Mouse (Mus musculus) heart, embryonic 13.5 days (tissue): ENCODE measurements around the gene Fstl4. TPM values are rescaled to one million over a fixed set of nuclear protein-coding genes. Genes with fewer than 3 reads are reported as not detected.
A peak's percentile ranks its signal among the peaks of the same experiment; 100 is the strongest.

Experiments
- ATAC-seq: fragments of 200-750 bp; cut with Nextera tagmentation; 2 replicates; pipeline ENCODE4 v1.8.0; 2017; ENCODE audit warnings: moderate TSS enrichment; ENCODE audit not compliant: insufficient number of reproducible peaks, low FRiP score, low TSS enrichment; ENCODE audit errors: extremely low read depth
- H3K27ac ChIP-seq: fragments of 300-500 bp; sonication (generic); replicated peaks from 2 replicates; pipeline ENCODE4 v1.5.1; 2015; ENCODE audit warnings: moderate library complexity, mild to moderate bottlenecking, inconsistent platforms
- H3K27me3 ChIP-seq: fragments of 300-500 bp; sonication (generic); replicated peaks from 2 replicates; pipeline ENCODE4 v1.6.1; 2015; ENCODE audit warnings: mild to moderate bottlenecking, inconsistent platforms
- H3K36me3 ChIP-seq: fragments of 300-500 bp; sonication (generic); 2 replicates; pipeline ENCODE4 v1.6.1; 2015; ENCODE audit warnings: mild to moderate bottlenecking, inconsistent platforms
- H3K4me1 ChIP-seq: fragments of 300-500 bp; sonication (generic); 2 replicates; pipeline ENCODE4 v1.6.1; 2015; ENCODE audit warnings: inconsistent platforms
- H3K4me2 ChIP-seq: fragments of 300-500 bp; sonication (generic); 2 replicates; pipeline ENCODE4 v1.6.1; 2015; ENCODE audit warnings: inconsistent platforms, mild to moderate bottlenecking, moderate library complexity
- H3K4me3 ChIP-seq: fragments of 300-500 bp; sonication (generic); 2 replicates; pipeline ENCODE4 v1.5.1; 2015; ENCODE audit warnings: moderate library complexity, mild to moderate bottlenecking, inconsistent platforms
- H3K9ac ChIP-seq: fragments of 300-500 bp; sonication (generic); 2 replicates; pipeline ENCODE4 v1.6.1; 2015; ENCODE audit warnings: inconsistent platforms, mild to moderate bottlenecking, moderate library complexity
- H3K9me3 ChIP-seq: fragments of 300-500 bp; sonication (generic); 2 replicates; pipeline ENCODE4 v1.6.1; 2016; ENCODE audit warnings: inconsistent platforms
- WGBS: fragments of 180-500 bp; shearing (Covaris S2); methylation state at CpG from one replicate; pipeline ENCODE4 v1.1.7; 2015; ENCODE audit warnings: mixed read lengths; 5-methylcytosine and 5-hydroxymethylcytosine counted together
- polyA plus RNA-seq: library from polyadenylated mRNA; unstranded; fragments of >200 nt; fragmentation: Nextera tagmentation; extraction: Ambion mirVana; gene quantifications from 2 replicates; pipeline ENCODE4 v1.2.1, GENCODE M21; 2015

The Fstl4 gene
- polyA plus RNA-seq, 1 experiment from 2014 or later, result 9.7 TPM

- Histone ChIP-seq H3K9ac (no peak overlapping the region), H3K4me3 (no peak overlapping the region), H3K27me3 (0 out of 2 replicates have a peak, but pooled peaks cover 3% of the 10 kb centered on the region), H3K4me2 (no peak overlapping the region), H3K27ac (no peak overlapping the region), H3K9me3 (0 out of 2 replicates have a peak, but pooled peaks cover 3% of the 10 kb centered on the region), H3K36me3 (no peaks in the 10 kb centered on the region), H3K4me1 (no peaks in the 10 kb centered on the region)
- 74% methylated on average over 16 of the region's 16 CpGs for WGBS
- no peak for ATAC-seq
Observed at GRCm38 (mm10) chr11:52996434-52997093, 232.1 kb downstream of the Fstl4 start.

- 36% methylated on average over 4 of the region's 4 CpGs for WGBS
- Histone ChIP-seq H3K9me3 (0 out of 2 replicates have a peak, but pooled peaks cover 3% of the 10 kb centered on the region), H3K27me3 (0 out of 2 replicates have a peak, but pooled peaks cover 3% of the 10 kb centered on the region), H3K9ac (no peak overlapping the region), H3K4me2 (no peak overlapping the region), H3K27ac (no peak overlapping the region), H3K4me3 (no peak overlapping the region), H3K4me1 (0 out of 2 replicates have a peak, but pooled peaks cover 6% of the 10 kb centered on the region), H3K36me3 (no peaks in the 10 kb centered on the region)
- ATAC-seq, result no peak
Observed at GRCm38 (mm10) chr11:52997421-52997820, 233.0 kb downstream of the Fstl4 start.

- H3K9ac ChIP-seq, result no peak overlapping the region
- H3K4me3 ChIP-seq, result no peak overlapping the region
- H3K27me3 ChIP-seq, result 0 out of 2 replicates have a peak, but pooled peaks cover 8% of the 10 kb centered on the region
- H3K9me3 ChIP-seq, result 0 out of 2 replicates have a peak, but pooled peaks cover 3% of the 10 kb centered on the region
- WGBS, result 78% methylated on average over 11 of the region's 11 CpGs
- no peak overlapping the region for H3K27ac ChIP-seq
- H3K36me3 ChIP-seq, result no peaks in the 10 kb centered on the region
- 0 out of 2 replicates have a peak, but pooled peaks have one; percentile 14 for ATAC-seq
- H3K4me1 ChIP-seq, result peaks cover 18% of the 10 kb centered on the region; the same call in 1 of the 2 replicates
- H3K4me2 ChIP-seq, result no peak overlapping the region
Observed at GRCm38 (mm10) chr11:53000226-53000625, 235.8 kb downstream of the Fstl4 start.

GRCm38 (mm10) chr11:53003361-53003760 is 238.9 kb downstream of the Fstl4 start:
- H3K27ac ChIP-seq, result no peak overlapping the region
- no peak for ATAC-seq
- 58% methylated on average over 7 of the region's 7 CpGs for WGBS

GRCm38 (mm10) chr11:53003811-53004210 is 239.4 kb downstream of the Fstl4 start:
- 78% methylated on average over 9 of the region's 9 CpGs for WGBS
- no peak overlapping the region for H3K4me3 ChIP-seq
- H3K9me3 ChIP-seq, result 0 out of 2 replicates have a peak, but pooled peaks cover 3% of the 10 kb centered on the region
- H3K9ac ChIP-seq, result no peak overlapping the region
- no peak for ATAC-seq
- H3K4me1 ChIP-seq, result peaks cover 18% of the 10 kb centered on the region; the same call in 1 of the 2 replicates
- H3K27me3 ChIP-seq, result 0 out of 2 replicates have a peak, but pooled peaks cover 15% of the 10 kb centered on the region
- H3K27ac ChIP-seq, result no peak overlapping the region
- H3K36me3 ChIP-seq, result no peaks in the 10 kb centered on the region
- no peak overlapping the region for H3K4me2 ChIP-seq

More at GRCm38 (mm10) chr11:53003361-53003760, 238.9 kb downstream of the Fstl4 start:
- H3K9ac ChIP-seq, result no peak overlapping the region
- H3K4me3 ChIP-seq, result no peak overlapping the region
- H3K27me3 ChIP-seq, result 0 out of 2 replicates have a peak, but pooled peaks cover 15% of the 10 kb centered on the region
- H3K4me1 ChIP-seq, result peaks cover 18% of the 10 kb centered on the region; the same call in 1 of the 2 replicates
- H3K4me2 ChIP-seq, result no peak overlapping the region
- no peaks in the 10 kb centered on the region for H3K36me3 ChIP-seq
- H3K9me3 ChIP-seq, result 0 out of 2 replicates have a peak, but pooled peaks cover 3% of the 10 kb centered on the region

- Histone ChIP-seq H3K36me3 (no peaks in the 10 kb centered on the region), H3K9ac (no peak overlapping the region), H3K4me1 (0 out of 2 replicates have a peak, but pooled peaks cover 5% of the 10 kb centered on the region), H3K4me3 (no peak overlapping the region), H3K27ac (no peak overlapping the region), H3K27me3 (peaks cover 38% of the 10 kb centered on the region), H3K4me2 (no peak overlapping the region), H3K9me3 (no peaks in the 10 kb centered on the region)
- 62% methylated on average over 7 of the region's 7 CpGs for WGBS
- ATAC-seq, result no peak
Observed at GRCm38 (mm10) chr11:53009597-53009996, 245.2 kb downstream of the Fstl4 start.

GRCm38 (mm10) chr11:53011996-53012505 is 247.6 kb downstream of the Fstl4 start:
- Histone ChIP-seq H3K9ac (no peak overlapping the region), H3K27me3 (peaks cover 26% of the 10 kb centered on the region), H3K27ac (no peak overlapping the region), H3K4me2 (no peak overlapping the region), H3K4me1 (0 out of 2 replicates have a peak, but pooled peaks cover 5% of the 10 kb centered on the region), H3K36me3 (no peaks in the 10 kb centered on the region), H3K4me3 (no peak overlapping the region), H3K9me3 (no peaks in the 10 kb centered on the region)
- WGBS, result 79% methylated on average over 6 of the region's 6 CpGs
- no peak for ATAC-seq

GRCm38 (mm10) chr11:53013906-53014305 is 249.5 kb downstream of the Fstl4 start:
- H3K4me1 ChIP-seq, result 0 out of 2 replicates have a peak, but pooled peaks cover 3% of the 10 kb centered on the region
- no peak overlapping the region for H3K27ac ChIP-seq
- H3K9ac ChIP-seq, result no peak overlapping the region
- no peak overlapping the region for H3K4me3 ChIP-seq
- no peak overlapping the region for H3K4me2 ChIP-seq
- no peaks in the 10 kb centered on the region for H3K36me3 ChIP-seq
- ATAC-seq, result no peak
- H3K27me3 ChIP-seq, result peaks cover 26% of the 10 kb centered on the region
- 71% methylated on average over 5 of the region's 5 CpGs for WGBS
- no peaks in the 10 kb centered on the region for H3K9me3 ChIP-seq

- Histone ChIP-seq H3K36me3 (no peaks in the 10 kb centered on the region), H3K4me3 (no peak overlapping the region), H3K4me1 (no peaks in the 10 kb centered on the region), H3K9me3 (no peaks in the 10 kb centered on the region), H3K4me2 (no peak overlapping the region), H3K27ac (no peak overlapping the region), H3K27me3 (0 out of 2 replicates have a peak, but pooled peaks cover 6% of the 10 kb centered on the region), H3K9ac (no peak overlapping the region)
- 76% methylated on average over 7 of the region's 7 CpGs for WGBS
- no peak for ATAC-seq
Observed at GRCm38 (mm10) chr11:53016358-53017021, 252.1 kb downstream of the Fstl4 start.

- Histone ChIP-seq H3K27me3 (no peaks in the 10 kb centered on the region), H3K4me3 (no peak overlapping the region), H3K36me3 (no peaks in the 10 kb centered on the region), H3K4me1 (no peaks in the 10 kb centered on the region), H3K4me2 (no peak overlapping the region), H3K27ac (no peak overlapping the region), H3K9ac (no peak overlapping the region), H3K9me3 (no peaks in the 10 kb centered on the region)
- 76% methylated on average over 3 of the region's 3 CpGs for WGBS
- no peak for ATAC-seq
Observed at GRCm38 (mm10) chr11:53019509-53019908, 255.1 kb downstream of the Fstl4 start.

GRCm38 (mm10) chr11:53024403-53024802 is 260.0 kb downstream of the Fstl4 start:
- ATAC-seq, result no peak
- no peak overlapping the region for H3K9ac ChIP-seq
- no peak overlapping the region for H3K4me2 ChIP-seq
- H3K27ac ChIP-seq, result no peak overlapping the region
- H3K4me1 ChIP-seq, result no peaks in the 10 kb centered on the region
- H3K36me3 ChIP-seq, result no peaks in the 10 kb centered on the region
- H3K4me3 ChIP-seq, result no peak overlapping the region
- no peaks in the 10 kb centered on the region for H3K27me3 ChIP-seq
- WGBS, result 42% methylated on average over 6 of the region's 6 CpGs
- H3K9me3 ChIP-seq, result peaks cover 5% of the 10 kb centered on the region; the same call in 1 of the 2 replicates
